Mouse (Mus musculus): Measurements from ENCODE around the gene Tbc1d22a. TPM values are rescaled to one million over a fixed set of nuclear protein-coding genes. Genes with fewer than 3 reads are reported as not detected.

The Tbc1d22a gene
- polyA plus RNA-seq (2015; fragmentation: Nextera tagmentation; extraction: Ambion mirVana), result 8.4 and 10.3 TPM in 2 replicates

GRCm38 (mm10) chr15:86213753-86214548 lies at the start of gene Tbc1d22a:
Gene Tbc1d22a, plus strand, starts transcription at chr15:86214459.

GRCm38 (mm10) chr15:86185689-86186569 lies 28.3 kb upstream of the Tbc1d22a start, which contains the start of gene Cerk:
Gene Cerk, minus strand, starts transcription at chr15:86186141.

Other genes starting within 250 kb of the Tbc1d22a start
- 0.37 and 0.56 TPM in 2 replicates for gene Celsr1, start 180.7 kb upstream of the Tbc1d22a start, polyA plus RNA-seq (2015; fragmentation: Nextera tagmentation; extraction: Ambion mirVana)
- gene Gramd4, start 156.8 kb upstream of the Tbc1d22a start, polyA plus RNA-seq (2015; fragmentation: Nextera tagmentation; extraction: Ambion mirVana), result 14.2 TPM in 2 replicates
- gene Cerk, start 28.3 kb upstream of the Tbc1d22a start, polyA plus RNA-seq (2015; fragmentation: Nextera tagmentation; extraction: Ambion mirVana), result 7.8 and 11.3 TPM in 2 replicates

All from spleen, postnatal 0 days (tissue).